Comparison of ENCODE assay signal across 13 mouse cellular contexts in genomic region chr6:104734256-104734655, GRCm38 (mm10).
DNase-seq lines count a peak whose midpoint lies in the region; ATAC-seq lines count a peak whose summit lies in the region.
"Had no signal": no experiment of that assay in that cellular context is flagged by ENCODE, and none has a peak within 500 bp of the region (broad histone marks: within the 10 kb centered on the region; RNA-seq: fewer than 3 reads in every experiment).

No protein-coding gene starts in this region.

- ATAC-seq in cerebellum, adult (ENCODE audit: insufficient number of reproducible peaks, low FRiP score, low TSS enrichment): no peak
- ATAC-seq: forebrain, embryonic 13.5 days; forebrain, embryonic 15.5 days; forebrain, postnatal 0 days had no signal

- peak; percentile 14 to 24 for DNase-seq in cerebellum, adult 18-20 months
- no peak for DNase-seq in cerebellum, postnatal 4 days (ENCODE audit: low spot score in 2 of 2)
- DNase-seq in cerebellum, adult 9-11 months: peak; percentile 23
- DNase-seq in brain, adult 2 months (ENCODE audit: low read depth, low spot score): peak; percentile 69
- no peak for DNase-seq in gastrocnemius, postnatal 4 days (ENCODE audit: low spot score in 2 of 2)
- DNase-seq: adrenal gland, adult 2 months; adrenal gland, postnatal 10 days; adrenal gland, postnatal 25 days; cerebellum, adult 11 months; forebrain, postnatal 0 days had no signal

Comparison
In these comparisons a context has a peak if more than half of its experiments do, and no peak if none do; other contexts are left out.
1. DNase-seq: peak in cerebellum, adult 18-20 months (2 of 2), cerebellum, adult 9-11 months (single experiment) and brain, adult 2 months (single experiment); none in cerebellum, postnatal 4 days (0 of 2) and gastrocnemius, postnatal 4 days (0 of 2).